7 mouse cellular contexts compared by ENCODE assay signal in genomic region chr10:126981746-126982145, GRCm38 (mm10). TPM values are rescaled to one million over a fixed set of nuclear protein-coding genes. Genes with fewer than 3 reads are reported as not detected.
DNase-seq lines count a peak whose midpoint lies in the region; ATAC-seq and TF ChIP-seq lines count a peak whose summit lies in the region.

No protein-coding gene starts in this region.

- 69% methylated on average over 3 of the region's 3 CpGs for WGBS in forebrain, embryonic 12.5 days
- 47% methylated on average over 3 of the region's 3 CpGs for WGBS in intestine, postnatal 0 days
- WGBS in neural tube, embryonic 15.5 days: 61% methylated on average over 3 of the region's 3 CpGs

- H3K4me2 ChIP-seq in forebrain, embryonic 12.5 days: peak overlapping the region; percentile 95
- H3K4me2 ChIP-seq in intestine, postnatal 0 days (replicated peaks; ENCODE audit: low read depth): peak overlapping the region; percentile 73
- peak overlapping the region; percentile 90 for H3K4me2 ChIP-seq in neural tube, embryonic 15.5 days

- H3K9me3 ChIP-seq in forebrain, embryonic 12.5 days: no peaks in the 10 kb centered on the region
- H3K9me3 ChIP-seq in intestine, postnatal 0 days (ENCODE audit: control insufficient read depth): no peaks in the 10 kb centered on the region
- H3K9me3 ChIP-seq in neural tube, embryonic 15.5 days (replicated peaks): no peaks in the 10 kb centered on the region

- H3K4me1 ChIP-seq in forebrain, embryonic 12.5 days: peaks cover 73% of the 10 kb centered on the region
- peaks cover 39% of the 10 kb centered on the region for H3K4me1 ChIP-seq in intestine, postnatal 0 days (replicated peaks; ENCODE audit: control insufficient read depth, insufficient read depth, low read length)
- peaks cover 76% of the 10 kb centered on the region for H3K4me1 ChIP-seq in neural tube, embryonic 15.5 days

- TF ChIP-seq CTCF in intestine, postnatal 0 days (IDR thresholded peaks at IDR 0.05; ENCODE audit: low read depth): no peak

- H3K27me3 ChIP-seq in forebrain, embryonic 12.5 days: peaks cover 3% of the 10 kb centered on the region; the same call in 1 of the 2 replicates
- H3K27me3 ChIP-seq in intestine, postnatal 0 days (replicated peaks; ENCODE audit: control insufficient read depth, insufficient read depth, low read length): no peaks in the 10 kb centered on the region
- H3K27me3 ChIP-seq in neural tube, embryonic 15.5 days (replicated peaks): no peaks in the 10 kb centered on the region

- H3K9ac ChIP-seq in forebrain, embryonic 12.5 days: peak overlapping the region; percentile 99; the same call in 1 of the 2 replicates
- peak overlapping the region; percentile 49 for H3K9ac ChIP-seq in intestine, postnatal 0 days (ENCODE audit: low read depth, low read length)
- H3K9ac ChIP-seq in neural tube, embryonic 15.5 days (replicated peaks): 0 out of 2 replicates have a peak overlapping the region, but pooled peaks have one; percentile 23

- no peaks in the 10 kb centered on the region for H3K36me3 ChIP-seq in forebrain, embryonic 12.5 days (replicated peaks)
- H3K36me3 ChIP-seq in intestine, postnatal 0 days (ENCODE audit: control insufficient read depth, insufficient read depth): 0 out of 2 replicates have a peak, but pooled peaks cover 3% of the 10 kb centered on the region
- no peaks in the 10 kb centered on the region for H3K36me3 ChIP-seq in neural tube, embryonic 15.5 days

- H3K4me3 ChIP-seq in forebrain, embryonic 12.5 days (replicated peaks): peak overlapping the region; percentile 100; the same call in 1 of the 2 replicates
- H3K4me3 ChIP-seq in intestine, postnatal 0 days (ENCODE audit: low read depth, low read length): peak overlapping the region; percentile 31
- H3K4me3 ChIP-seq in neural tube, embryonic 15.5 days (replicated peaks): peak overlapping the region; percentile 91

- no peak for ATAC-seq in forebrain, embryonic 12.5 days (ENCODE audit: low FRiP score)
- ATAC-seq in intestine, postnatal 0 days: no peak
- ATAC-seq in neural tube, embryonic 15.5 days (ENCODE audit: low FRiP score): no peak

- peak; percentile 42 to 52 for DNase-seq in lung, adult 18-20 months
- DNase-seq in lung, postnatal 10 days: no peak
- DNase-seq in thymus, postnatal 10 days (ENCODE audit: low spot score in 2 of 2): no peak
- DNase-seq in gastrocnemius, adult 8-10 months (ENCODE audit: low spot score in 2 of 2): no peak

- H3K27ac ChIP-seq in forebrain, embryonic 12.5 days: 0 out of 2 replicates have a peak overlapping the region, but pooled peaks have one; percentile 13
- H3K27ac ChIP-seq in intestine, postnatal 0 days (ENCODE audit: low read depth, low read length): peak overlapping the region; percentile 21; the same call in 1 of the 2 replicates
- H3K27ac ChIP-seq in neural tube, embryonic 15.5 days (replicated peaks): peak overlapping the region; percentile 100

RNA-seq across cellular contexts. Expression of gene Ctdsp2, which starts 3.2 kb away (rescaled TPM):
- 49.2 and 49.5 TPM in 2 replicates for polyA plus RNA-seq in forebrain, embryonic 12.5 days (2016; fragmentation: Nextera tagmentation; extraction: Ambion mirVana)
- polyA plus RNA-seq in intestine, postnatal 0 days (2015; fragmentation: Nextera tagmentation; extraction: Ambion mirVana): 43.1 and 46.7 TPM in 2 replicates
- polyA plus RNA-seq in neural tube, embryonic 15.5 days (2015; fragmentation: Nextera tagmentation; extraction: Ambion mirVana): 15.7 and 25.4 TPM in 2 replicates
- total RNA-seq in gastrocnemius, adult 8-10 months (2022): 100 to 1,000 TPM; 103 to 118 (median 106) TPM

RNA-seq across cellular contexts. Expression of gene Avil, which starts 18.8 kb away (rescaled TPM):
- 0.21 TPM in 1 of 2 replicates, not detected in the other for polyA plus RNA-seq in forebrain, embryonic 12.5 days (2016; fragmentation: Nextera tagmentation; extraction: Ambion mirVana)
- 0.20 and 0.52 TPM in 2 replicates for polyA plus RNA-seq in intestine, postnatal 0 days (2015; fragmentation: Nextera tagmentation; extraction: Ambion mirVana)
- 19.2 and 22.4 TPM in 2 replicates for polyA plus RNA-seq in neural tube, embryonic 15.5 days (2015; fragmentation: Nextera tagmentation; extraction: Ambion mirVana)
- total RNA-seq in gastrocnemius, adult 8-10 months (2022): 1 to 10 TPM; 2.3 to 5.7 (median 3.6) TPM

RNA-seq across cellular contexts. Expression of gene Tsfm, which starts 48.9 kb away (rescaled TPM):
- 82.7 and 82.8 TPM in 2 replicates for polyA plus RNA-seq in forebrain, embryonic 12.5 days (2016; fragmentation: Nextera tagmentation; extraction: Ambion mirVana)
- polyA plus RNA-seq in intestine, postnatal 0 days (2015; fragmentation: Nextera tagmentation; extraction: Ambion mirVana): 42.4 and 43.7 TPM in 2 replicates
- polyA plus RNA-seq in neural tube, embryonic 15.5 days (2015; fragmentation: Nextera tagmentation; extraction: Ambion mirVana): 66.6 and 71.0 TPM in 2 replicates
- 10 to 100 TPM; 19.5 to 24.0 (median 21.7) TPM for total RNA-seq in gastrocnemius, adult 8-10 months (2022)

RNA-seq across cellular contexts. Expression of gene Mettl1, which starts 59.5 kb away (rescaled TPM):
- 31.4 and 35.5 TPM in 2 replicates for polyA plus RNA-seq in forebrain, embryonic 12.5 days (2016; fragmentation: Nextera tagmentation; extraction: Ambion mirVana)
- polyA plus RNA-seq in intestine, postnatal 0 days (2015; fragmentation: Nextera tagmentation; extraction: Ambion mirVana): 19.8 and 22.1 TPM in 2 replicates
- 24.3 and 29.6 TPM in 2 replicates for polyA plus RNA-seq in neural tube, embryonic 15.5 days (2015; fragmentation: Nextera tagmentation; extraction: Ambion mirVana)
- total RNA-seq in gastrocnemius, adult 8-10 months (2022): 10 to 100 TPM in 1 of 4 experiments, 1 to 10 TPM in 3; 8.6 to 12.4 (median 9.6) TPM

RNA-seq across cellular contexts. Expression of gene Eef1akmt3, which starts 59.6 kb away (rescaled TPM):
- 0.14 and 0.20 TPM in 2 replicates for polyA plus RNA-seq in forebrain, embryonic 12.5 days (2016; fragmentation: Nextera tagmentation; extraction: Ambion mirVana)
- 0.16 and 0.17 TPM in 2 replicates for polyA plus RNA-seq in intestine, postnatal 0 days (2015; fragmentation: Nextera tagmentation; extraction: Ambion mirVana)
- polyA plus RNA-seq in neural tube, embryonic 15.5 days (2015; fragmentation: Nextera tagmentation; extraction: Ambion mirVana): 0.27 and 0.51 TPM in 2 replicates
- not detected for total RNA-seq in gastrocnemius, adult 8-10 months (2022)

Comparison
In these comparisons a context has a peak if more than half of its experiments do, and no peak if none do; other contexts are left out.
1. DNase-seq: peak in lung, adult 18-20 months (2 of 2); none in lung, postnatal 10 days (single experiment), thymus, postnatal 10 days (0 of 2) and gastrocnemius, adult 8-10 months (0 of 2).
2. H3K27ac ChIP-seq: peak in every context shown above with its lines; median percentile 100 in neural tube, embryonic 15.5 days; 21 in intestine, postnatal 0 days; 13 in forebrain, embryonic 12.5 days.
3. H3K4me3 ChIP-seq: peak in every context shown above with its lines; median percentile 100 in forebrain, embryonic 12.5 days; 91 in neural tube, embryonic 15.5 days; 31 in intestine, postnatal 0 days.
4. H3K9ac ChIP-seq: peak in every context shown above with its lines; median percentile 99 in forebrain, embryonic 12.5 days; 49 in intestine, postnatal 0 days; 23 in neural tube, embryonic 15.5 days.
5. RNA of gene Avil, which starts 18.8 kb away (polyA plus RNA-seq): 19.2 to 22.4 TPM in neural tube, embryonic 15.5 days; 0.20 to 0.52 TPM in intestine, postnatal 0 days and 0.21 TPM in forebrain, embryonic 12.5 days; every median in the first group is over 10 times any median in the second.
6. Peak in every context shown above with its lines, with median percentiles within 50 percentile points of each other: H3K4me2 ChIP-seq.